Comparison of ENCODE assay signal across 14 mouse cellular contexts in genomic region chr8:51502567-51502966, GRCm38 (mm10).
"Had no signal": no experiment of that assay in that cellular context is flagged by ENCODE, and none has a peak within 500 bp of the region (broad histone marks: within the 10 kb centered on the region; RNA-seq: fewer than 3 reads in every experiment).

No protein-coding gene starts in this region.

- H3K4me2 ChIP-seq: limb, embryonic 13.5 days; midbrain, embryonic 13.5 days; neural tube, embryonic 13.5 days had no signal

- H3K9ac ChIP-seq: limb, embryonic 13.5 days; liver, embryonic 14.5 days; midbrain, embryonic 13.5 days; neural tube, embryonic 13.5 days had no signal

- H3K4me1 ChIP-seq: limb, embryonic 13.5 days; midbrain, embryonic 13.5 days; neural tube, embryonic 13.5 days had no signal

- ATAC-seq: midbrain, embryonic 13.5 days had no signal

- H3K9me3 ChIP-seq: limb, embryonic 13.5 days; midbrain, embryonic 13.5 days; neural tube, embryonic 13.5 days had no signal

- H3K4me3 ChIP-seq: layer of hippocampus, adult 2 months; limb, embryonic 13.5 days; midbrain, embryonic 13.5 days; neural tube, embryonic 13.5 days had no signal

- DNase-seq: kidney, adult 9 months; kidney, postnatal 36 days; left cerebral cortex, postnatal 4 days; lung, adult 18-20 months; lung, postnatal 36 days; right cerebral cortex, adult 18-20 months; thymus, postnatal 4 days had no signal

- H3K27me3 ChIP-seq: limb, embryonic 13.5 days; midbrain, embryonic 13.5 days; neural tube, embryonic 13.5 days had no signal

- H3K36me3 ChIP-seq: limb, embryonic 13.5 days; midbrain, embryonic 13.5 days; neural tube, embryonic 13.5 days had no signal

- H3K27ac ChIP-seq: kidney, postnatal 0 days; layer of hippocampus, adult 2 months; limb, embryonic 13.5 days; liver, embryonic 14.5 days; midbrain, embryonic 13.5 days; neural tube, embryonic 13.5 days; stomach, postnatal 0 days had no signal
